Mouse (Mus musculus) CH12.LX (cell line): ENCODE results near the gene Gfod2.

Experiments used
- CTCF ChIP-seq, 2 experiments: IDR thresholded peaks in 1 of 2; conservative IDR thresholded peaks in 1 of 2; 2 replicates each; pipeline ENCODE4 v1.5.1; 2011 to 2012; ENCODE audit warnings: low read depth in 2 of 2, low read length in 2 of 2, improper control_type of control experiment in 1 of 2, inconsistent platforms in 1 of 2, mild to moderate bottlenecking in 1 of 2, moderate library complexity in 1 of 2
- ELF1 ChIP-seq: IDR thresholded peaks from 2 replicates; pipeline ENCODE4 v1.6.1; 2014; ENCODE audit warnings: low read depth, mild to moderate bottlenecking, inconsistent platforms, low read length, improper control_type of control experiment
- EP300 ChIP-seq: IDR thresholded peaks from 2 replicates; pipeline ENCODE4 v1.6.1; 2011; ENCODE audit warnings: low read length, improper control_type of control experiment
- MAFK ChIP-seq: IDR thresholded peaks from 2 replicates; pipeline ENCODE4 v1.6.1; 2011; ENCODE audit warnings: low read length, improper control_type of control experiment; ENCODE audit not compliant: insufficient replicate concordance
- MEF2A ChIP-seq: IDR thresholded peaks from 2 replicates; pipeline ENCODE4 v1.6.1; 2014; ENCODE audit warnings: low read depth, mild to moderate bottlenecking, inconsistent platforms, low read length, improper control_type of control experiment, borderline replicate concordance
- MXI1 ChIP-seq: IDR thresholded peaks from 2 replicates; pipeline ENCODE4 v1.6.1; 2011; ENCODE audit warnings: mild to moderate bottlenecking, low read depth, low read length, improper control_type of control experiment
- PAX5 ChIP-seq: IDR thresholded peaks from 2 replicates; pipeline ENCODE4 v1.6.1; 2012; ENCODE audit warnings: low read length, inconsistent platforms, mixed read lengths
- POLR2A ChIP-seq: IDR thresholded peaks from 2 replicates; pipeline ENCODE4 v1.6.1; 2011; ENCODE audit warnings: low read depth, mild to moderate bottlenecking, improper control_type of control experiment, low read length
- POLR2AphosphoS2 ChIP-seq: IDR thresholded peaks from 2 replicates; pipeline ENCODE4 v1.6.1; 2011; ENCODE audit warnings: low read depth, low read length, improper control_type of control experiment
- TBP ChIP-seq: conservative IDR thresholded peaks from 2 replicates; pipeline ENCODE4 v1.6.1; 2011; ENCODE audit warnings: low read depth, low read length, improper control_type of control experiment
- TCF12 ChIP-seq: IDR thresholded peaks from 2 replicates; pipeline ENCODE4 v1.6.1; 2014; ENCODE audit warnings: low read depth, mild to moderate bottlenecking, inconsistent platforms, low read length, improper control_type of control experiment
- ZC3H11A ChIP-seq: IDR thresholded peaks from 2 replicates; pipeline ENCODE4 v1.6.1; 2012; ENCODE audit warnings: low read depth, mild to moderate bottlenecking, inconsistent platforms, low read length, improper control_type of control experiment
- ZKSCAN1 ChIP-seq: IDR thresholded peaks from 2 replicates; pipeline ENCODE4 v1.6.1; 2012; ENCODE audit warnings: low read depth, inconsistent platforms, low read length, improper control_type of control experiment, borderline replicate concordance
- ZNF384 ChIP-seq: IDR thresholded peaks from 2 replicates; pipeline ENCODE4 v1.6.1; 2012; ENCODE audit warnings: low read depth, low read length, improper control_type of control experiment, inconsistent platforms

DNA sequence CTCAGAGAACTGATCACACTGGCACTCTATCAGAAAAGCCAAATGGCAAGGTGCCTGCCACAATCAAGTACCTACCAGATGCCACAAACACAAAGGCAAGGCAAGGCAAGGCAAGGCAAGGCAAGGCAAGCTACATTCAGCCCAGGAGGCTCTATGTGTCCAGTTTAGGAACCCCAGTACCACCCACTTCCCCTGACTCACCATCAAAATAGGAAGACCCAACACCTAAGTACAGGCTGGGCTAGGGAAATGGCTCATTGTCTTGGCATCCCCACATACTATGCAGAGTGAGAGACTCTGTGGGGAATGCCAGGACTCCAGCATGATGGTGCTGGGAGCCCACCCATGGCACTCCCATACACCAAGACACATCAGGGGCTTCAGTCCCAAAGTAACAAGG is 31.2 kb upstream of the Gfod2 start:
- TF ChIP-seq MAFK: no peak
- no peak for TF ChIP-seq ZKSCAN1
- no peak for TF ChIP-seq TCF12
- TF ChIP-seq CTCF (conservative IDR thresholded peaks at IDR 0.05 in 1 of 2, IDR thresholded peaks at IDR 0.05 in 1 of 2; ENCODE audit: low read depth in 2 of 2, low read length in 2 of 2): no peak
- no peak for TF ChIP-seq POLR2A
- no peak for TF ChIP-seq POLR2AphosphoS2
- TF ChIP-seq TBP: no peak
- no peak for TF ChIP-seq MXI1
- no peak for TF ChIP-seq MEF2A
- TF ChIP-seq ZNF384: no peak
- no peak for TF ChIP-seq ZC3H11A
- no peak for TF ChIP-seq EP300
- TF ChIP-seq PAX5: no peak
- TF ChIP-seq ELF1: no peak
